Mouse (Mus musculus): ENCODE results near the gene Tmod4.
"Not testable (repeated sequence)": the region's sequence is repeated elsewhere in the genome, so short reads cannot be mapped to it uniquely, and the experiment has no call there.

Tmod4 gene

GRCm38 (mm10) chr3:95124246-95124645 is at the start of gene Tmod4:
Tmod4 (plus strand) TSS chr3:95124476.
- no peak for DNase-seq

- DNase-seq: no peak
These were observed 36.2 kb upstream of the Tmod4 start for GRCm38 (mm10) chr3:95088071-95088470.

- no peak for DNase-seq
These were observed 23.4 kb upstream of the Tmod4 start for GRCm38 (mm10) chr3:95100854-95101253.

- DNase-seq: peak; percentile 59
These were observed 19.2 kb upstream of the Tmod4 start for GRCm38 (mm10) chr3:95105121-95105520.

- DNase-seq: no peak
These were observed 18.5 kb upstream of the Tmod4 start for GRCm38 (mm10) chr3:95105586-95106337.

- peak; percentile 96 for DNase-seq
These were observed 17.7 kb upstream of the Tmod4 start, which contains the start of gene Pip5k1a for GRCm38 (mm10) chr3:95106338-95107117. Pip5k1a (minus strand) TSS chr3:95106930.

GRCm38 (mm10) chr3:95107308-95107707 is 17.0 kb upstream of the Tmod4 start:
- DNase-seq: not testable (repeated sequence)

GRCm38 (mm10) chr3:95107898-95108297 is 16.4 kb upstream of the Tmod4 start:
- DNase-seq: no peak

GRCm38 (mm10) chr3:95110911-95111726 is 13.2 kb upstream of the Tmod4 start, which contains the start of gene Vps72:
Vps72 (plus strand) TSS chr3:95111022.
- peak; percentile 91 for DNase-seq

- DNase-seq: no peak
These were observed 11.5 kb upstream of the Tmod4 start for GRCm38 (mm10) chr3:95112760-95113159.

- DNase-seq: no peak
These were observed 6.5 kb upstream of the Tmod4 start for GRCm38 (mm10) chr3:95117751-95118150.

GRCm38 (mm10) chr3:95121580-95121979 is 2.7 kb upstream of the Tmod4 start:
- no peak for DNase-seq

GRCm38 (mm10) chr3:95124972-95125371 is 696 bp downstream of the Tmod4 start:
- no peak for DNase-seq

GRCm38 (mm10) chr3:95129226-95129651 is 5.0 kb downstream of the Tmod4 start:
- no peak for DNase-seq

GRCm38 (mm10) chr3:95130081-95130480 is 5.8 kb downstream of the Tmod4 start:
- no peak for DNase-seq

GRCm38 (mm10) chr3:95132389-95132788 is 8.1 kb downstream of the Tmod4 start:
- DNase-seq: not testable (repeated sequence)

GRCm38 (mm10) chr3:95133176-95133575 is 8.9 kb downstream of the Tmod4 start:
- DNase-seq: no peak

GRCm38 (mm10) chr3:95133680-95134101 is 9.4 kb downstream of the Tmod4 start, which contains the start of the genes Scnm1 and Lysmd1:
Scnm1 (minus strand) TSS chr3:95134011.
Lysmd1 (plus strand) TSS chr3:95134088.
- peak; percentile 89 for DNase-seq

GRCm38 (mm10) chr3:95134133-95134532 is 9.9 kb downstream of the Tmod4 start:
- not testable (repeated sequence) for DNase-seq

GRCm38 (mm10) chr3:95135023-95135422 is 10.7 kb downstream of the Tmod4 start:
- DNase-seq: no peak

- no peak for DNase-seq
These were observed 11.3 kb downstream of the Tmod4 start for GRCm38 (mm10) chr3:95135433-95136052.

GRCm38 (mm10) chr3:95136336-95136735 is 12.1 kb downstream of the Tmod4 start:
- DNase-seq: no peak
